Mouse (Mus musculus): ENCODE results near the gene Armcx2. TPM values are rescaled to one million over a fixed set of nuclear protein-coding genes. Genes with fewer than 3 reads are reported as not detected.

Gene Armcx2
- polyA plus RNA-seq, 1 experiment from 2014 or later = 75.9 TPM

GRCm38 (mm10) chrX:134756434-134757292, 52.4 kb downstream of the Armcx2 start, which contains the start of gene Armcx3:
Gene Armcx3 (plus strand): TSS chrX:134756595.
- Histone ChIP-seq H3K9me3 (ENCODE audit: low read length) (no peaks in the 10 kb centered on the region), H3K27me3 (ENCODE audit: insufficient read depth, low read length) (peaks cover 11% of the 10 kb centered on the region; the same call in 1 of the 2 replicates), H3K9ac (replicated peaks; ENCODE audit: low read length) (peak within 1 kb of the TSS; percentile 70), H3K4me3 (ENCODE audit: low read length) (peak within 1 kb of the TSS; percentile 63), H3K4me2 (replicated peaks; ENCODE audit: low read depth, low read length) (peak within 1 kb of the TSS; percentile 53), H3K36me3 (ENCODE audit: insufficient read depth, low read length) (no peaks in the 10 kb centered on the region), H3K4me1 (ENCODE audit: insufficient read depth, low read length) (peaks cover 9% of the 10 kb centered on the region; the same call in 1 of the 2 replicates), H3K27ac (ENCODE audit: low read length) (peak within 1 kb of the TSS; percentile 77)
- peak; percentile 92 for ATAC-seq (ENCODE audit: low FRiP score, low TSS enrichment)
- 23% methylated on average over 46 of the region's 46 CpGs for WGBS

Small RNA genes within 50 kb of the gene (microRNA-seq; reads per million reads assigned to microRNA genes)
- gene Mir7093 = not detected

Other genes starting within 250 kb of the Armcx2 start
- 0.94 and 1.0 TPM in 2 replicates for gene Btk, start 225.7 kb downstream of the Armcx2 start, polyA plus RNA-seq (2015; fragmentation: Nextera tagmentation; extraction: Ambion mirVana)
- 332 and 341 TPM in 2 replicates for gene Rpl36a, start 223.6 kb downstream of the Armcx2 start, polyA plus RNA-seq (2015; fragmentation: Nextera tagmentation; extraction: Ambion mirVana)
- 5.2 and 7.0 TPM in 2 replicates for gene Gla, start 208.1 kb downstream of the Armcx2 start, polyA plus RNA-seq (2015; fragmentation: Nextera tagmentation; extraction: Ambion mirVana)
- gene Hnrnph2, start 208.0 kb downstream of the Armcx2 start, polyA plus RNA-seq (2015; fragmentation: Nextera tagmentation; extraction: Ambion mirVana) = 168 and 172 TPM in 2 replicates
- gene Armcx4, start 122.7 kb downstream of the Armcx2 start, polyA plus RNA-seq (2015; fragmentation: Nextera tagmentation; extraction: Ambion mirVana) = 4.0 and 4.4 TPM in 2 replicates
- gene Armcx1, start 91.3 kb downstream of the Armcx2 start, polyA plus RNA-seq (2015; fragmentation: Nextera tagmentation; extraction: Ambion mirVana) = 53.4 and 59.0 TPM in 2 replicates
- gene Armcx6, start 57.8 kb downstream of the Armcx2 start, polyA plus RNA-seq (2015; fragmentation: Nextera tagmentation; extraction: Ambion mirVana) = 22.0 and 22.6 TPM in 2 replicates
- 66.0 and 70.6 TPM in 2 replicates for gene Armcx3, start 52.6 kb downstream of the Armcx2 start, polyA plus RNA-seq (2015; fragmentation: Nextera tagmentation; extraction: Ambion mirVana)
- 0.40 and 0.77 TPM in 2 replicates for gene Nxf2, start 155.5 kb upstream of the Armcx2 start, polyA plus RNA-seq (2015; fragmentation: Nextera tagmentation; extraction: Ambion mirVana)
- gene Zmat1, start 200.0 kb upstream of the Armcx2 start, polyA plus RNA-seq (2015; fragmentation: Nextera tagmentation; extraction: Ambion mirVana) = 5.8 and 5.9 TPM in 2 replicates